Mouse (Mus musculus): ENCODE data around the gene Nalcn. TPM values are rescaled to one million over a fixed set of nuclear protein-coding genes. Genes with fewer than 3 reads are reported as not detected.
A peak's percentile ranks its signal among the peaks of the same experiment; 100 is the strongest.
"Not testable (repeated sequence)": the region's sequence is repeated elsewhere in the genome, so short reads cannot be mapped to it uniquely, and the experiment has no call there.

The Nalcn gene
- not detected in 2 replicates for total RNA-seq (2015)
- not detected in 2 replicates for total RNA-seq (2017)

GRCm38 (mm10) chr14:123626501-123627179, at the start of gene Nalcn:
Gene Nalcn (minus strand): TSS chr14:123627144.
- ATAC-seq (replicated peaks; ENCODE audit: poor library complexity): peak; percentile 29

GRCm38 (mm10) chr14:123671076-123671475, 44.1 kb upstream of the Nalcn start:
- not testable (repeated sequence) for ATAC-seq (replicated peaks; ENCODE audit: poor library complexity)

GRCm38 (mm10) chr14:123664451-123664850, 37.5 kb upstream of the Nalcn start:
- no peak for ATAC-seq (replicated peaks; ENCODE audit: poor library complexity)

GRCm38 (mm10) chr14:123663206-123663605, 36.3 kb upstream of the Nalcn start:
- no peak for ATAC-seq (replicated peaks; ENCODE audit: poor library complexity)

- no peak for ATAC-seq (replicated peaks; ENCODE audit: poor library complexity)
Measured at GRCm38 (mm10) chr14:123662386-123662785, 35.4 kb upstream of the Nalcn start.

GRCm38 (mm10) chr14:123661091-123661491, 34.1 kb upstream of the Nalcn start:
- no peak; the same call in 1 of the 2 replicates for ATAC-seq (replicated peaks; ENCODE audit: poor library complexity)

- no peak for ATAC-seq (replicated peaks; ENCODE audit: poor library complexity)
Measured at GRCm38 (mm10) chr14:123659921-123660385, 33.0 kb upstream of the Nalcn start, which contains the start of gene Itgbl1. Gene Itgbl1 (plus strand): TSS chr14:123659971.

- ATAC-seq (replicated peaks; ENCODE audit: poor library complexity): no peak
Measured at GRCm38 (mm10) chr14:123627180-123627562, 227 bp upstream of the Nalcn start.

GRCm38 (mm10) chr14:123622969-123623368, 4.0 kb downstream of the Nalcn start:
- ATAC-seq (replicated peaks; ENCODE audit: poor library complexity): no peak

- ATAC-seq (replicated peaks; ENCODE audit: poor library complexity): no peak
Measured at GRCm38 (mm10) chr14:123595265-123595664, 31.7 kb downstream of the Nalcn start.

GRCm38 (mm10) chr14:123587412-123587811, 39.5 kb downstream of the Nalcn start:
- ATAC-seq (replicated peaks; ENCODE audit: poor library complexity): no peak

- ATAC-seq (replicated peaks; ENCODE audit: poor library complexity): no peak
Measured at GRCm38 (mm10) chr14:123582433-123582832, 44.5 kb downstream of the Nalcn start.

GRCm38 (mm10) chr14:123575356-123575755, 51.6 kb downstream of the Nalcn start:
- ATAC-seq (replicated peaks; ENCODE audit: poor library complexity): no peak

GRCm38 (mm10) chr14:123574936-123575335, 52.0 kb downstream of the Nalcn start:
- no peak for ATAC-seq (replicated peaks; ENCODE audit: poor library complexity)

- ATAC-seq (replicated peaks; ENCODE audit: poor library complexity): no peak
Measured at GRCm38 (mm10) chr14:123566599-123566998, 60.3 kb downstream of the Nalcn start.

- ATAC-seq (replicated peaks; ENCODE audit: poor library complexity): no peak
Measured at GRCm38 (mm10) chr14:123555533-123555932, 71.4 kb downstream of the Nalcn start.

GRCm38 (mm10) chr14:123554936-123555335, 72.0 kb downstream of the Nalcn start:
- ATAC-seq (replicated peaks; ENCODE audit: poor library complexity): no peak

- ATAC-seq (replicated peaks; ENCODE audit: poor library complexity): no peak
Measured at GRCm38 (mm10) chr14:123542362-123542761, 84.6 kb downstream of the Nalcn start.

GRCm38 (mm10) chr14:123535636-123536035, 91.3 kb downstream of the Nalcn start:
- no peak for ATAC-seq (replicated peaks; ENCODE audit: poor library complexity)

GRCm38 (mm10) chr14:123533000-123533399, 93.9 kb downstream of the Nalcn start:
- no peak for ATAC-seq (replicated peaks; ENCODE audit: poor library complexity)

GRCm38 (mm10) chr14:123531271-123531670, 95.7 kb downstream of the Nalcn start:
- no peak for ATAC-seq (replicated peaks; ENCODE audit: poor library complexity)

- no peak for ATAC-seq (replicated peaks; ENCODE audit: poor library complexity)
Measured at GRCm38 (mm10) chr14:123529143-123529542, 97.8 kb downstream of the Nalcn start.
